Mouse (Mus musculus) inflammation-experienced regulatory T-cells (primary cell): ENCODE data around the gene Magee2. TPM values are rescaled to one million over a fixed set of nuclear protein-coding genes. Genes with fewer than 3 reads are reported as not detected.

Experiments used
- polyA plus RNA-seq, 2 experiments: library from polyadenylated mRNA; unstranded; fragments of 100-300 nt; shearing (Covaris generic); gene quantifications; one replicate each; pipeline ENCODE4 v1.2.1; 2017

Gene Magee2
- 1 to 10 TPM in 1 of 2 experiments, under 1 TPM in 1; 0.59 to 1.2 TPM for polyA plus RNA-seq

GRCm38 (mm10) chrX:104856751-104857341 is at the start of gene Magee2:
Magee2 (minus strand) TSS chrX:104857267.

Other genes with a start within 250 kb of the Magee2 start
- gene Zdhhc15, start 186.2 kb downstream of the Magee2 start, polyA plus RNA-seq, result 10 to 100 TPM; 13.2 to 21.3 TPM
- gene Pbdc1, start 222.5 kb upstream of the Magee2 start, polyA plus RNA-seq, result 10 to 100 TPM; 29.3 to 35.3 TPM